Mouse (Mus musculus) monocyte, adult 2 months (primary cell): ENCODE results near the gene Smyd4.
A peak's percentile ranks its signal among the peaks of the same experiment; 100 is the strongest.

Source experiments
- DNase-seq, 2 experiments: peaks; one replicate each; pipeline ENCODE4 v3.0.0; 2022; ENCODE audit warnings: low spot score in 2 of 2, low read depth in 1 of 2

The Smyd4 gene

DNA sequence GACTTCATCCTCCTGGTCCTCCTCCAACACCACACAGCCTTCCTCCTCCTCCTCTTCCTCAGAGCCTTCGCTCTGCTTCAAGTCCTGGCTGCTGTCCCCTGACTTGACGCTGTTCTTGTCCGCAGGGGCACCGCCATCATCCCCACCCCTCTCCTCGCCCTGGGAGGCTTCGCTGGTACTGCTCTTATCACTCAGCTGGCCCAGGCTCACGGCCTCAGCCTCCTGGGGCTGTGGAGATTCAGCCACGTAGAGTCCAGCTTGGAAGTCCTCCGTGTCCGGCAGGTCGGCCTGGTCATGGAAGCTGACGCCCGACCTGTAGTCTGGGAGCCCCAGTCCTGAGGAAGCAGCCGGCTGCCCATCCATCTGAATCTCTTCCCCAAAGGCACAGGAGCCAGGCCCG, 102.7 kb downstream of the Smyd4 start:
- DNase-seq: no peak

DNA sequence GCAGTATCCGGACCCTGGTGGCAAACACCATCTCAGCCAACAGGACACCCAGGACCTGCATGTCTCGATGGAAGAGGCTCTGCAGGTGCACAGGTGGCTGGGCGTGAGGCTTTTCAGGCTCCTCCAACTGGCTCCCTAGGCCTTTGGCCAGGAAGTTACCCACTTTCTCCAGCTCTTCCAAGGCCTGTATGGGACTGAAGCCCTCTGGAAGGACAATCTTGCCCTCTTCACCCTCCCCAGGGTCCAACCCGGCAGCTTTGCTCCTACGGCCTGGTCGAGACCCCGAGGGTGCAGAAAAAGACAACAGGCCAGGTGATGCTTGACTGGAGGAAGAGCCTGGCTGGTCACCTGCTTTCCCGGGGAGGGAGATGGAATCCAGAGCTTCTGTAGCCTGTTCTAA, 103.8 kb downstream of the Smyd4 start:
- no peak for DNase-seq

DNA sequence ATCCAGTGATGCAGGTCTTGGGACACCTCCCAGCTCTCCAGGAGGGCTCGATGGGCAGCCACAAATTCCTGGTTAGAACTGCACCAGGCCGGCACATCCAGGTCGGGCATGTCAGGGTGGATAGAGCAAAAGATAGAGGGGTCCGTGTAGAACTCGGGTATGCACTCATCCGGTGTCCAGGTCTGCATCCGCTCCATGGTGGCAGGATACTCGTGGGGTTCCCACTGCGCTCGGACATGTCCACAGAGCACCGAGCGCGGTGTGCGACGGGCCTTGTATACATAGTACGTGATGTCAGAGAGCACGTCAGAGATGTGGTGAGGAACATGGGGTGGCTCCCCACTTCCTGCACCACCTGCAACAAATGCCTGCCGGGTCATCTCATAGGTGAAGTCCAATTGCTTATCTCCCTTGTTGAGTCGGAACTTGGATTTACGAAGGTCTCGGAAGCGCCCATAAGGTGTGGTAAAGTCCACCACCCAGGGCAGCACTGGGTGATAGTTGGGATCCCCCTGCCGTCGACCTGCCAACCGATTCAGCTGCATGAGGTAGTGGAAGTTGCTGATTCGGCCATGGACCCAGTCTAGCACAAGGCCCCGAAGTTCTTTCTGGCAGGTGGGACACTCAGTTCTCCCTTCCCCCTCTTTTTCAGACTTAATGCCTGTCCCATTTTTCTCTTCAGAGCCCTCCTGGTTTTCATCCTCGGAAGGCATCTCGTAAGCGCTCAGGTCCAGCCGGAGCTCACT, 104.8 kb downstream of the Smyd4 start:
- no peak for DNase-seq

DNA sequence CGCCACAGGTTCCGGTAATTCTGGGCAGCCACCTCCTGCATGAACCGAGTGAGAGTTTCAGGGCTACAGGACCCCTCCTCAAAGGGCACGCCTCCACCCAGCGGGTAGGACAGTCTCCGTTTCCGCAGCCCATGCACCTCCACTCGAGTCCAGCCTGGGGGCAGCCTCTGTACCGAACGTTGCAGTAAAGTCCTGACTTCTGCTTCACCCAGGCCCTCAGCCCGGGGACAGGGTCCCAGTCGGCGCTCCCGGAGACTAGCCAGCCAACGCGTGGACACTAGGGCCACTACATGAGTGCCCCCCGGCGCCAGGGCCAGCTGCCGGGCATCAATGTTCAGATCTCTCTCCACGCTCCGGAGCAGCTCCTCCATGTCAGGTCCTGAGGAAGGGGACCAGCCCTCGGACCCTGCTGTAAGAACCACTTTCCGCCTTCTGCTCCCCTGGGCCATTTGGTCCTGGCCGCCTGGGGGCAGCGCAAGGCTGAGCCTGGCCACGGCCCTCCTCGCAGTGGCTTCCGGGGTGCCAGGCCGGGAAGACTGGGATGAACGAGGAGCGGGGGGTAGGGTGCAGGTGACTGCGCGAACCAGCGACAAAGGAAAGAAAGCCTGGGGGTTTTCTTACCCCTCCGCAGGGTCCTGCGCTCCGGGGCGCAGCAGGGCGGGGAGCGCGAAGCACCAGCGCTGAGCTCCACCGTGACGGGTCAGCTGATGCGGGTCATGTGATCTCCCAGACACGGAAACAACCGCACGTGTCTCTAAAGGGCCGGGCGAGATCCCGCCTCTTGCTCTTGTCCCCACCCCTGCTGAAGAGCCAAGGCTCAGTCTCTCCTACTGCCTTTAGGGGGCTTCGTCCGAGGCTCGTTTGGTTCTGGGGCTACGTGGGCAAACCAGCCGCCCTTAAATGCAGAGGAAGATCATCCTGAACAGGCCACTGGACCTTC, 106.0 kb downstream of the Smyd4 start, which contains the start of gene Wdr81:
TSS of gene Wdr81 (minus strand) at position 727 of the 940 bp plus-strand sequence.
- peak in 1 of 2 experiments; percentile 79 for DNase-seq
